Mouse (Mus musculus) layer of hippocampus, postnatal 25 days (tissue): ENCODE measurements around the gene Nek11. TPM values are rescaled to one million over a fixed set of nuclear protein-coding genes. Genes with fewer than 3 reads are reported as not detected.

ENCODE experiments used
- DNase-seq, 2 experiments: peaks; one replicate each; pipeline ENCODE4 v3.0.0; 2022; ENCODE audit warnings: mixed read lengths in 2 of 2, low spot score in 1 of 2; ENCODE audit errors: extremely low spot score in 1 of 2
- total RNA-seq, 2 experiments: library from RNA; stranded (reverse); gene quantifications; 2 replicates each; pipeline ENCODE4 v1.2.3; 2021

The Nek11 gene
- total RNA-seq, 2 experiments from 2014 or later = 1.3 to 2.0 TPM

DNA sequence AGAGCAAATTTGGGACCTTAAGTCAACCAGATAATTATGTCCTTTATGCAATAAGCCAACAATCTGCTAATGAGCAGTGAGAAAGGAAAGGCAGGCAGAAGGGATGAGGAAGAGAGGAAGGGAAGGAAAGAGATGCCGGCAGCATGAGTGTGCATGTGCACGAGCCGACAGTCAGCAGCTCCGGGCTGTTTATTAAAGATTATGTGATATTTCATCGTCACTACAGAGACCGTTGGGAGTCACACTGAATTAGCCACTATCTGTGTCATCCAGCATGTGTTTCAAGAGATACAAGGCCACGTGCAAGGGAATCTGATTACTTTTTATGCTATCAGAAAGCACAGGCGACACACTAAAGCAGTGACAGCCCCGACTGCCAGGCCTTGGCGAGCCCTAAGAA is 73.5 kb downstream of the Nek11 start:
- DNase-seq = no peak

DNA sequence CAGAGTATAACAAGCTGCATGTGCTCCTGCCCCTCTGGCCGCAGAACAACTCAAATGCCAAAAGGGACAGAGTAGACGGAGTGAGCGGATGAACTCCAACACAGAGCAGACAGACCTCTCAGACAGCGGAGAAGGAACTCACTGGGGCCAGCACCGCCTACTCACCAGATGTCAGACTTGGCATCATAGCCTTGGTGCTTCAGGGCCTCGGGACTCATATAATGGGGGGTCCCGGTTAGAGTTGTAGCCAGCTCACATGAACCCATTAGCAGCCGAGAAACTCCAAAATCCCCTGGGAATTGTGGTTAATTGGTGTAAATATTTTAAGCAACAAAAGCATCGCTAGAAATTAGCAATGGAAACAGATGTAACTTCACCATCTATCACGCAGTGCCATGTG is 82.1 kb downstream of the Nek11 start:
- DNase-seq = no peak

GRCm38 (mm10) chr9:105312686-105313085 is 82.6 kb downstream of the Nek11 start:
- no peak for DNase-seq

GRCm38 (mm10) chr9:105309553-105310281 is 85.6 kb downstream of the Nek11 start:
- peak in 1 of 2 experiments; percentile 6 for DNase-seq

GRCm38 (mm10) chr9:105306042-105306441 is 89.3 kb downstream of the Nek11 start:
- no peak for DNase-seq

GRCm38 (mm10) chr9:105302230-105302629 is 93.1 kb downstream of the Nek11 start:
- no peak for DNase-seq

GRCm38 (mm10) chr9:105301396-105301795 is 93.9 kb downstream of the Nek11 start:
- no peak for DNase-seq

GRCm38 (mm10) chr9:105300738-105301325 is 94.5 kb downstream of the Nek11 start:
- no peak for DNase-seq

DNA sequence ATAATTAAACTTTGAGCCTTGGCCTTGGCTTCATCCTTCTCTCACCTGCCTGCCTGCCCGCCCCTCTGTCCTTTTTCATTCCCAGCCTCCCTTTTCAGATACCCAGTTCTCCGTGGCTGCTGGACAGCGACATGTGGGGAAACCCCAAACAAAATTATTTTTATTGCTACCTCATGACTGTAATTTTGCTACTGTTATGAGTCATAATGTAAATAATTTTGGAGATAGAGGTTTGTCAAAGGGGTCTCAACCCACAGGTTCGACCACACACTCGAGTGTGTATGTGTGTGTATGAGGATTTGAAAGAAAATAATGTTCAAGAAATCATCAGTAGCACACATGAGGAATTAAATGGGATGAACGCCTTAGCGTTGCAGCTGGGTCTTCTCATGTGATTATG is 110.7 kb downstream of the Nek11 start:
- no peak for DNase-seq

GRCm38 (mm10) chr9:105282725-105283124 is 112.6 kb downstream of the Nek11 start:
- DNase-seq = peak in 1 of 2 experiments; percentile 59

- no peak for DNase-seq
Measured at GRCm38 (mm10) chr9:105274925-105275324, 120.4 kb downstream of the Nek11 start.

DNA sequence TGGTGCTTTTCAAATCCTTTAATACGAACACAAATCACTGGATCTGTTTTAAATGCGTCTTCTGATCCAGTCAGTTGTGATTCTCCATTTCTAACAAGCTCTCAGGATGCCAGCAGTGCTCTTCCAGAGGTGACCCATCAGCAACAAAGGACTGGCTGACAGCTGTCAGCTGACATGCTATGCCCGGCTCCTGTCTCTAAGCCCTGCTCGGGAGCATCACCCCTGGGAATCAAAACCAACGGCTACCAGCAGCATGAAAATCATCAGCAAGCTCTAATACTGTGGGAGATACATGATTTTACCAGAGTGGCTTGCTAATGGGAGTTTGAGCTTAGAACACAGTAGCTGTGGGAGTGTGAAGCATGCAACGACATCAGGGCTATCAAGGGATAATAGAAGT is 121.0 kb downstream of the Nek11 start:
- no peak for DNase-seq

GRCm38 (mm10) chr9:105272241-105272640 is 123.1 kb downstream of the Nek11 start:
- DNase-seq = no peak

- DNase-seq = no peak
Measured at GRCm38 (mm10) chr9:105263140-105263539, 132.2 kb downstream of the Nek11 start.

GRCm38 (mm10) chr9:105257668-105258067 is 137.7 kb downstream of the Nek11 start:
- no peak for DNase-seq

- DNase-seq = no peak
Measured at GRCm38 (mm10) chr9:105254076-105254475, 141.2 kb downstream of the Nek11 start.

- DNase-seq = no peak
Measured at GRCm38 (mm10) chr9:105252349-105253041, 142.8 kb downstream of the Nek11 start.

GRCm38 (mm10) chr9:105251256-105251655 is 144.1 kb downstream of the Nek11 start:
- no peak for DNase-seq

GRCm38 (mm10) chr9:105244024-105244423 is 151.3 kb downstream of the Nek11 start:
- DNase-seq = no peak

DNA sequence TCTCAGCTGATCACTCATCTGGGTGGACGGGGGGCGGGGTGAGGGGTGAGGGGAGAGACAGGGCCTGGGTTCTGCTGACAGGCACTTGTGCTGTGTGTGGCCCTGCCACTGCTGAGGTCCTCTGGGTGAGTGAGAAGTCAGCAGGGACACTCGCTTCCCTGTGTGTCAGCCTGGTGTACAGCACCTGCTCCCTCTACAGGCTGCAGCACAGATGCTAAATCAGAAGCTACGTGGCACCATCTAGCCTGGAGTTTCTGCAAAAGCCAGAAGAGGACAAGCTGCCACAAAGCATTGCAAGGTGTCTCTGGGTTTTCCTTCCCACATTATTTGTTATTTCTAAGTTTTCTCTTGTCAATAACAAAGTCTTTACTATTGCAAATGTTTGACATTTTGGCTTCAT is 180.9 kb downstream of the Nek11 start:
- peak in 1 of 2 experiments; percentile 8 for DNase-seq

GRCm38 (mm10) chr9:105200305-105200704 is 195.0 kb downstream of the Nek11 start:
- no peak for DNase-seq

DNA sequence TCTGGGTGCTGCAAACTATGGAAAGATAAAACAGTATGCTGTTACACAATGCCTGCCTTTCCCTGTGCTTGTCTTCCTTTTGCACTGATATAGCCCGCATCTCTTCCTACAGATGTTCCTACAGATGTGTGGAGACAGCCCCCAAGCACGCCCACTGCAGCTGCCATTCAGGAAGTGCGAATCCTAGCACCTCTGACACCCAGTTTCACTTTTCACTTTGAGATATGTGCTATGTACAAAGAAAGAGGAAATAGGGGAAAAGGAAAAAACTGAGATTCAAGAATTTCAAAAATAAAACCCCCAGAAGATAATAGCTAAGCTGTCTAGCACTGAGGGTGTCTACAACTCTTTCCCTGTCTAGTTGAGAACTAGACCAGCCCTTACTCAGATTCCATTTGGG is 208.6 kb downstream of the Nek11 start:
- no peak for DNase-seq
